Mouse (Mus musculus) cerebral cortex, adult 2 months (tissue): ENCODE results near the gene Bcas3.

Experiments
- WGBS: fragments of 180-500 bp; shearing (Covaris S2); methylation state at CpG from one replicate; pipeline ENCODE4 v1.1.7; 2018; 5-methylcytosine and 5-hydroxymethylcytosine counted together

Gene Bcas3

DNA sequence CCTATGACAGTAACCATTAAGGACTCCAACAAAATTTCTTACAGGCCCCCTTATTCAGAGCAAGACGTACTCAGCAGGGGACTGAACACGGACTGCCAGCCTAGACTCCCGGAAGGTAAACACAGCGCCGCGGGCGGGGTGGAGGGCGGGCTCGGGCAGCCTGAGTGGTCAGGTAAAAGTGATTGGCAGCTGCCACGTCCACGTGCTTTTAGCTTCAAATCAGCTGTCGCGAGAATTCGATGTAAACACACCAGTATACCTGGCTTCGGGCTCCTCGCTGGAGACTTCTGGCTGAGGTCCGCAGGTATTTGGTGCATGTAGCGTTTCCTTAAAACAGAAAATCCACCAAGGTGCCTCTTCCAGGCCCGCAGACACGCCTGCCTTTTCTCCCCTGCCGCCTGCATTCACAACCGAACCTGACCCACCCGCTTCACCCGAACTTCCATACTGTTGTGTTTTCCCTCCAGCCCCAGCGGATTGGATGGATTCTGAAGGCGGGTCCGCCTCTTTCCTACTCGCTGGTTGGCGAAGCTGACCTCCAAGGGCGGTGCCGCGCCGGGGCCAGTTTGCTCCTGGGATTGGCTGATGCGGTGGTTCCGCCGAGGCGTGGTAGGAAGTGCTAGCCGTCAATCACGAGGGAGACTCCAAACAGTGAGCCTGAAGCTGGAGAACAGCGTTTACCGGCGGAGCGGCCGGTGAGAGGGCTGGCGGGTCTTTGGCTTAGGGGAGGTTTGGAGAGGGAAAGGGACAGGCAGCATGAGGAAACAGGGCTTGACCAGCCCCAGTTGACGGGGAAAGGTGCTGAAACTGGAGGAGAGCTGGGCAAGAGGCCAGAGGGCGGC, at the start of gene Bcas3:
Gene Bcas3 (plus strand): TSS at position 629 of the 842 bp plus-strand sequence.
- WGBS, result under 1% methylated on average over 47 of the region's 47 CpGs

DNA sequence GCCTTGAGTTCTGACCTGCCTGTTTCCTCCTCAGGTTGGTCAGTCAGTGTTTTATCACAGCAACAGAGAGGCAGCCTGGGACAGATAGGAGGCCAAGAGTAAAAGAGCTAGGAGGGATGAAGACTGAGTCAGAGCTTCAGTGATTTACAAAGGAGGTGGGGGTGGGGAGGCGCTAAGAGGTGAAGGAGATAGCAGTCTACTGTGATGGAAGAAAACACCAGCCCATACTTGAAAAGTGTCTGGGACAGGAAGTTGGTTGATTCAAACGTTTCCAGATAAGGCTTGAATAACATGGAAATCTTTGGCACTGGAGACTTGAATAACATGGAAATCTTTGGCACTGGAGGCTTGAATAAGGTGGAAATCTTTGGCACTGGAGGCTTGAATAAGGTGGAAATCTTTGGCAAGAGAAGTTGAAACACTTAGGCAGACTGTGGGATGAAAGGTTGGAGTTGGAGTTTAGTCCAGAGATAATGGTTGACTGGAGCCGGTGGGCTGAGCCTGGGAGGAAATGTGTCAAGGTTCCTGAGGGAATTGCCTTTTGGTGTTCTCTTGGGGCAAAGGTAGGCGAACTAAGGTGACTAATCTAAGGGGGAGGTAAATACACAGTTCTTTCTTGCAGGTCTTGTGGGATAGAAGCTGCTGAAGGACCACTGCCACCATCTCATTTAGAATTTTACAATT, 46.2 kb upstream of the Bcas3 start:
- 74% methylated on average over 4 of the region's 4 CpGs for WGBS

GRCm38 (mm10) chr11:85308799-85309198, 44.2 kb upstream of the Bcas3 start:
- 62% methylated on average over 2 of the region's 2 CpGs for WGBS

- WGBS, result 1% methylated on average over 15 of the region's 15 CpGs
Measured at GRCm38 (mm10) chr11:85310407-85310712, 42.6 kb upstream of the Bcas3 start.

GRCm38 (mm10) chr11:85310713-85311574, 42.0 kb upstream of the Bcas3 start, which contains the start of gene Ppm1d:
Gene Ppm1d (plus strand): TSS chr11:85311244.
- under 1% methylated on average over 75 of the region's 78 CpGs for WGBS

DNA sequence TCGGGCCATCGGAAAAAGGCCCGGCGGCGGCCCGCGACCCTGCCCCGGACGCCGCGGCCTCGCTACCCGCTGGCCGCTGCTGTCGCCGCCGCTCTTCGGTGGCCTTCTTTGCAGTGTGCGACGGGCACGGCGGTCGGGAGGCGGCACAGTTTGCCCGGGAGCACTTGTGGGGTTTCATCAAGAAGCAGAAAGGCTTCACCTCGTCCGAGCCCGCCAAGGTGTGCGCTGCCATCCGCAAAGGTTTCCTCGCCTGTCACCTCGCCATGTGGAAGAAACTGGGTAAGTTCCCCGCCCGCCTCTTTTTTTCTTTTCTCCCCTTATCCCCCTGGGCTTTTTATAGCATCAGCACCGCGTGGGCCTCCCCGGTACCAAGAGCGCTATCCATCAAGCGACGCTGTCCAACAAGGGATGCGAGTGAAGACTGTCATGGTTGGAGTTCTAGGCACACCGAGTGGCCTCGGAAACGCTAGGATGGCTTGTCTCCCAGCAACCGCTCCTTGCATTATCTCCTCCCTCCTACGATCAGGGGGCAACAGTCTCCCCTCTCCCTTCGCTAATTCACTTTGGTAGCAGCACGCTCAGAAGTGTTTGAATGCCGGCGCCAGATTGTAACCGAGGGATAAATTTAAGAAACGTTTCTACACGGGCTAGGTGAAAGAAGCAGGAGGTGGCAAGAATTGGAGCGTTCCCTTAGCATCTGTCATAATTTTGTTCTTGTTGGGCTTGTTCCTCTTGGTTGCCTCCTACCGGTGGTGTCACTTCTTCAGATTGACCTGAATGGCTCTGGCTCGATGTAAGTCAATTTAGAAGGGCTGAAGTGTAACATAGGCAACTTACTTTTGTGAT, 41.1 kb upstream of the Bcas3 start:
- under 1% methylated on average over 56 of the region's 56 CpGs for WGBS

- 9% methylated on average over 2 of the region's 2 CpGs for WGBS
Measured at GRCm38 (mm10) chr11:85312818-85313217, 40.1 kb upstream of the Bcas3 start.

- 96% methylated on average over 3 of the region's 3 CpGs for WGBS
Measured at GRCm38 (mm10) chr11:85313361-85313760, 39.6 kb upstream of the Bcas3 start.

DNA sequence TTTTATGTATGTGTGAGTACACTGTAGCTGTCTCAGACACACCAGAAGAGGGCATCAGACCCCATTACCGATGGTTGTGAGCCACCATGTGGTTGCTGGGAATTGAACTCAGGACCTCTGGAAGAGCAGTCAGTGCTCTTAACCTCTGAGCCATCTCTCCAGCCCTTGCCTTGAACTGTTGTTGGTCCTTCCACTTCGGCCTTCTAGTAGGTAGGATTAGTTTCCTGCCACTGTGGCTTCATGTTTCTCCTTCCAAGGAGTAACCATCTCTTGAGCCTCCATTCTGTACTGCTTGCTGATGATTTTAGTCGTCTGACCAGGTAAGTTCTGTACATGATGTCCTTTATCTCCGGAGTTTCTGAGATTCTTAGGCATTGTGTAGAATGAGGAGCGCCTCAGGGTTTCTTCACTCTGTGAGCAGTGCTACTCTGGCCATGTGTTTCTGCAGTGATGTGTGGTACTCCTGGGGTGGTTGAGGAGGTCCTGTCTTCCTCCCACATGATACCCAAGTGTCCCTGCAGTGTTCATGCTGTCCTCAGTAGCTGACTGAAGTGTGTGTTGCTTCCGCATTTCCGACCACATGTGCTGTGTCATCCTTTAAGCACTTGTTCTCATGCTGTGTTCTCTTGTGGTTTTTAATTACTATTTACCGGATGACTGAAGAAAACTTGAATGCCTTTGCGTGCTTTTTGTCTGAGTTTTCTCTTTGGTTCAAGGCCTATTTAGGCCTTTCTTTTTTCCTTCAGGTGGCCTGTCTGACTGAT, 29.2 kb upstream of the Bcas3 start:
- WGBS, result 78% methylated on average over 9 of the region's 9 CpGs

- WGBS, result 88% methylated on average over 3 of the region's 3 CpGs
Measured at GRCm38 (mm10) chr11:85328717-85329116, 24.2 kb upstream of the Bcas3 start.

DNA sequence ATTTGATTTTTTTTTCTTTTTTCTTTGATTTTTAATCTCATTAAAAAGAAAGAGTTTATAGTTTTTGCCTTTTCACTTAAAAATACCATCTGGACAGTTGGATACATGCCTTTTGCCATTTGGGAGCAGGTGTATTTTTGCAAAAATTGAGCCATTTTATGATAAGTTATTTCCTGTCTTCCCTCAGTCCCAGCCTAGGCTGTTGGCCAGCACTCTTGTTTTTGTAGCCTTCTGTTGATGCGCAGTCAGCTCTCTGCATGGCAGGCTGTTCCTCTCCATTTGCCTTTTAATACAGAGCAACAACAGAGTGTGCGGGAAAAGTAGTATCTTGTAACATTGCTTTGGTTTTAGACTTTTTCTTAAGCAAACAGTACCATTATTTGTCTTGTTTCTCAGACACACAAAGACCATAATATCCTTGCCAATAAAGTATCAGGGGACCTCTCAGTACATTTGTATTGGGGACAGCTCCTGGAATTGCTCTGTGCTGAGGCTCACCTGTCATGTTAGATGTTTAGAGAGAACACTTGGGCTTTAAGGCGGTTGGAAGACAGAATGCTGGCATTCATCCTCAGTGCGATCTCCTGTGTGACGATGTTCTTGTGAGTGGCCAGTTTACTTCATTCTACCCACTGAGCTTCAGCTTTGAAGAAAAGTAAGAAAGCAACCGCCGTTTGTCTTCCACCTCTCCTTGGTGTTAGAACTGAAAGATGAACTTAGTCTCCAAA, 23.6 kb upstream of the Bcas3 start:
- 62% methylated on average over 7 of the region's 7 CpGs for WGBS

DNA sequence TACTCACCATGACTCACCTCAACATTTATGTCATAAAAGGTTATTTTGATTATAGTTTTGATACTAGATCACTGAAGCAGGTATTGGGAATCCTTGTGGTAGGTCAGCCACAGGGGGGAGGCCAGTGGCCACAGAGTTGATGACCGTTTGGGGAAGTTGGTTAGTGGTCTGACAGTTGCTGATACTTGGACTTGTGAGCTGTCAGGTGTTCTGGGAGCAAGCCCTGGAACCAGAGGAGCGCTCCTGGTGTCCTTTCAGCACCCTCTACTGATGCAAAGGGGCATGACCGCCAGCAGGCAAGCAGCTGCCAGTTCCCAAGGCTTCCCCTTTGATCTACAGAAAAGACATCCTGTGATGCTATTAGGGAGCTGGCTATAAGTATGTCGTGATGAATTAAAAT, 18.2 kb upstream of the Bcas3 start:
- WGBS, result 58% methylated on average over 4 of the region's 4 CpGs

DNA sequence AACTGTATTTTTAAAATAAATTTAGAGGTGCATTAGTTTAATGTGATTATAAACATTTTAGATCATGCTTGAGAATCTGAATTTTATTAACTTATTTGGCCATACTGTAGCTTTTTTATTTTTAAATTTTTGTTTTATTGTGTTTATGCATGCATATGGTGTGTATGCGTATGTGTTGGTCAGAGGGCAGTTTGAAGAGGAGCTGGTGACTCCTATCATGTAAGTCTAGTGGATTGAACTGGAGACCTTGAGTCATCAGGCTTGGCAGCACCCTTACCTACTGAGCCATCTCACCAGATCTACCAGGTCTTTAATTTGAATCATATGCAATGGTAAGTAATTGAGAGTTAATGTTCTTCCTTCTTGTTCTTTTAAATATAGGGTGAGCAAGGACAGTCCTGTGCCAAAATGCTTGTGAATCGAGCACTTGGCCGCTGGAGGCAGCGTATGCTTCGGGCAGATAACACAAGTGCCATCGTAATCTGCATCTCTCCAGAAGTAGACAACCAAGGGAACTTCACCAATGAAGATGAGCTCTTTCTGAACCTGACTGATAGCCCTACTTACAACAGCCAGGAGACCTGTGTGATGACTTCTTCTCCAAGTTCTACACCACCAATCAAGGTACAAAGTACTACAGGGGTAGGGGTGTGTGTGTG, 13.7 kb upstream of the Bcas3 start:
- WGBS, result 86% methylated on average over 6 of the region's 6 CpGs

DNA sequence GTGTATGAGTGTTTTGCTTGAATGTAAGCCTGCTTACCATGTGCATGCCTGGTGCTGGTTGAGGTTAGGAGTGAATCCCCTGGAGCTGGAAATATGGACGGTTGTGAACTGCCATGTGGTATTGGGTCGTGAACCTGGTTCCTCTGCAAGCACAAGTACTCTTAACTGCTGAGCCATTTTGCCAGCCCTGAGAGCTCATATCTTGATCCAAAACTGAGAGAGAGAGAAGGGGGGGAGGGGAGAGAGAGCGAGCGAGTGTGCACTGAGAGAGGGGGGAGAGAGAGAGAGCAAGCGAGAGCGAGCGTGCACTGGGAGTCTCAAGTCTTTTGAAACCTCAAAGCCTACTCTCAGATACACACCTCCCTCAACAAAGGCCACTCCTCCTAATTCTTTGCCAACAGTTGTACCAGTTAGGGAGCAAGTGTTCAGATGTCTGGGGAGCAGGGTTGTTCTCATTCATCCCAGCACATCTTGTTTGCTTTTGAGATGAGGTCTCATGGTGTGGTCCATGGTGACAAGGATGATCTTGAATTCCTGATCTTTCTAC, 12.8 kb upstream of the Bcas3 start:
- 85% methylated on average over 7 of the region's 7 CpGs for WGBS

- 65% methylated on average over 4 of the region's 4 CpGs for WGBS
Measured at GRCm38 (mm10) chr11:85353819-85354218, 852 bp downstream of the Bcas3 start.

DNA sequence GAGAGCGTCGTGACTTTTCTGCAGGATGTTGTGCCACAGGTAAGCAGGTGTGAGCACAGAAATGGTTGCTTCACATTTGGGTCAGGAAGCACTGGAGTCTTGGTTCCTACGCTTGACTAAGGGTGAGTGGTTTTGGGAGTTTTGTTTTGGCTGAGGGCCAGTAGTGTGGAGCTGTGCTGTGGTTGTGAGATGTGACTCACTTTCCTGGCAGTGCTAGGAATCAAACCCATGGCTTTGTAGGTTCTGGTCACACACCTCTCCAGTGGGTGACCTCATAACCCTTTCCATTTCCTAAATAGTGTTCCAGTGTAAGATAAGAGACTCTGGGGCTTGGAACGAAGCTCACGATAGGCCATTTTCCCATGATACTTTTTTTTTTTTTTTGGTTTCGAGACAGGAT, 6.7 kb downstream of the Bcas3 start:
- WGBS, result 90% methylated on average over 6 of the region's 6 CpGs

- WGBS, result 84% methylated on average over 8 of the region's 8 CpGs
Measured at GRCm38 (mm10) chr11:85361621-85362020, 8.7 kb downstream of the Bcas3 start.

DNA sequence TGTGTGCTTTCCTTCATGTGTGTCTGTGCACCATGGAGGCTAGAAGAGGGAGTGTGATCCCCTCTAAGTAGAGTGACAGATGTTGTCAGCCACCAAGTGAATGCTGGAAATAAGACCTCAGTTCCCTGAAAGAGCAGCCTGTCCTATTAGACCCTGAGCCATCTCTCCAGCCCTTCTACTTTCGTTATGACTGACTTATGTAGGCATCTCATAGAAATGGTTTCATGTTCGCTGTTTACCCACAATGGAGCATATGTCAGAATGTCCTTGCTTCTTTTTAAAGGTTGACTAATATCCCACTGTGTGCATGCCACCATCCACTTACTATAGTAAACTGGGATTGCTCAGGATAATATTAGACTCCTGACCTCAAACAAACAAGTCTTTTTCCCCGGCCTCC, 13.2 kb downstream of the Bcas3 start:
- 93% methylated on average over 3 of the region's 3 CpGs for WGBS

- WGBS, result 62% methylated on average over 3 of the region's 3 CpGs
Measured at GRCm38 (mm10) chr11:85367823-85368222, 14.9 kb downstream of the Bcas3 start.
